Mouse (Mus musculus): ENCODE measurements around the gene Manba. TPM values are rescaled to one million over a fixed set of nuclear protein-coding genes. Genes with fewer than 3 reads are reported as not detected.
"Not testable (repeated sequence)": the region's sequence is repeated elsewhere in the genome, so short reads cannot be mapped to it uniquely, and the experiment has no call there.

The Manba gene
- total RNA-seq, 2 experiments from 2014 or later: 1.4 to 17.6 TPM

GRCm38 (mm10) chr3:135484650-135485049, 761 bp upstream of the Manba start:
- not testable (repeated sequence) for ATAC-seq (replicated peaks; ENCODE audit: low FRiP score, poor library complexity, severe bottlenecking)

- ATAC-seq (replicated peaks; ENCODE audit: low FRiP score, poor library complexity, severe bottlenecking): 0 out of 2 replicates have a peak, but pooled peaks have one; percentile 3
Observed at GRCm38 (mm10) chr3:135485900-135486241, 460 bp downstream of the Manba start.

DNA sequence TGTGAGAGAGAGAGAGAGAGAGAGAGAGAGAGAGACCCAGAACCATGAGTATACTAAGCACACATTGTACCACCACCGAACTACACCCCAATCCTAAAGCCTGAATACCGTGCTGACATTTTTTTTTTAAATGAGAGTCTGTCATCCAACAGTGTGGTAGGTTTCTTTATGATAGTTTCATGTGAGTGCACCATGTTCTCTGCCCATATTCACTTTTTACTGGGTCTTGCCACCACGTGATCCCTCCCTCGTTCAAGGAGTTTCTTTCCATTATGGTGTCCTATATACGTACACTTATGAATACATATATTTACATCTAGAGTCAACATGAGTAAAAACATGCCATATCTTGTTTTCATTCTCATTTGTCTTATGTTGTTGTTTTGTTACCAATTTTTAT, 940 bp downstream of the Manba start:
- ATAC-seq (replicated peaks; ENCODE audit: low FRiP score, poor library complexity, severe bottlenecking): no peak

GRCm38 (mm10) chr3:135487803-135488202, 2.4 kb downstream of the Manba start:
- no peak for ATAC-seq (replicated peaks; ENCODE audit: low FRiP score, poor library complexity, severe bottlenecking)

DNA sequence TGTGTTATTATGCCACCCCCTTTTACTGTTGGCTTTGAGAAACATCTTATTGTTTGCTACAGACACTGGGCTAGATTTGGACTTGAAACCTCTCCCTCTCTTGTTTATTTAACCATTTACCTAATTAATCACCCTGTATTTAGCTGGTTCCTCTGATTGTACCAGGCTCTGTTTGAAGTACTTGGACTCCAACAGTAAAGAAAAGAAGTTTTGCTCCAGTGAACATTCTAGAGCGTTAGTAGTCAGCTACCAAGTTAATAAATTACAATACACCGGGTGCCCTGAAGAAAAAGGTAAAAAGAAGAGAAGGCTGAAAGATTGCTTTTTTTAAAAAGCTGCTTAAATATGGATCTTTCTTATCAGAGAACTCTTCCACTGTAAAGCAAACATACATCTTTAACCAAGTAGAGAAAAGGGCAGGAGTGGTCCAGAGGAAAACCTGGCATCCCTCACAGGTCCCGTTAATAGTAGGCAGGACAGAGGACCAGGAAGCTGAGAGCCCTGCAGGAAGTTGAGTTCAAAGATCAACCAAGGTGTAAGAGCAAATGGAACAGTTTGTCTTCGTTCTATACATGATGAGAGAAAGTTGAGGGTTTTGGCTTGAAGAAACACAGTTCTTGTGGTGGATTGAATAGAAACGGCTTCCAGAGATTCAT, 4.6 kb downstream of the Manba start:
- ATAC-seq (replicated peaks; ENCODE audit: low FRiP score, poor library complexity, severe bottlenecking): no peak

- no peak for ATAC-seq (replicated peaks; ENCODE audit: low FRiP score, poor library complexity, severe bottlenecking)
Observed at GRCm38 (mm10) chr3:135491102-135491501, 5.7 kb downstream of the Manba start.

DNA sequence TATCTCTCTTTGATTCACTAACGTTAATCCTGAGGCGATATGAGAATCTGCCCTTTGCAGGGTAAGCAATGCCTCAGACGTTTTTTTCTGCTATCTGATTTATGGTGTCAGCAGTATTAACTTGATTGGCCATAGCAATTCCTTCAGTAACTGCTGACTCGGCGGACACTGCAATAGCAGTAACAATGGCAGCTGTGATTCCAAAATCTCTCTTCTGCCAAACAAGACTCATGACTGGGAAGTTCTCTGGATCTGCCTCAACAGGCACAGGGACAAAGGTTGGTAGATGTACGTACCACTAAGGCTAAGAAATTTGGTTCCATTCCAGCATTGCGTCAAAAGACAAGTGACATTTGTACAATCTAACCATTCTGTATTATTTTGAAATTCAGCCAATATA, 7.9 kb downstream of the Manba start:
- not testable (repeated sequence) for ATAC-seq (replicated peaks; ENCODE audit: low FRiP score, poor library complexity, severe bottlenecking)

DNA sequence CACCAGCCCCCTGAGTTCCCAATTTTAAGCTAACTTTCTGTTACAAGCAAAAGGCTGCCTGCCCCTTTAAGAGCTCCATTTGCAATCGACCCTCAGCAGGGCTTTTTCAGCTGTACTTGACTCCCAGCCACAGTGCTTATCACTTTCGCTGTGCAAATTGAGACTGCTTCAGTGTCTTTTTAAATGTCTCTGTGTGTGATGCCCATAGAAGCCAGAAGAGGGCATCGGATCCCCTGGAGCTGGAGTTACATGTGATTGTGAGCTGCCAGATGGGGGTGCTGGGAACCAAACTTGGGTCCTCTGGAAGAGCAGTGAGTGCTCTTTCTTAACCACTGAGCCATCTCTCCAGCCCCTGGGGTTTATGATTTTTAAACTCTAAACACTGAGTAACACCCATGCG, 12.5 kb downstream of the Manba start:
- not testable (repeated sequence) for ATAC-seq (replicated peaks; ENCODE audit: low FRiP score, poor library complexity, severe bottlenecking)

DNA sequence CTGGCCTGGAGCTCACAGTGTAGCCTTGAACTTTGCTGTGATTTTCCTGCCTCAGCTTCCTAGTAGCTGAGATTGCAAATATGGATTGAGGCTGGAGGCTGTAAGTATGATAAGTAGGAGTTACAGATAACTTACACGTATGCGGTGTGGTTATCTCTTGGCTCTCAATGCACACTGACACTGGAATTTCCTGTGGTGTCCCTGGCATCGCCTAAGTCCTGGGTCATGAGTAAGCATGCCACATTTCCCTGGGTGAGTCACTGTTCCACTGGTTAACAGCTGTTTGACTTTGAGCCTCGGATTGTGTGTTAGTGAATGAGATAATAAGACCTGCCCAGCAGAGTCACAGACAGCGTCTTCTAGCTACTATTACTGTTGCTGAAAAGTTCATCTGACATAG, 13.5 kb downstream of the Manba start:
- no peak for ATAC-seq (replicated peaks; ENCODE audit: low FRiP score, poor library complexity, severe bottlenecking)

- no peak for ATAC-seq (replicated peaks; ENCODE audit: low FRiP score, poor library complexity, severe bottlenecking)
Observed at GRCm38 (mm10) chr3:135503160-135503559, 17.7 kb downstream of the Manba start.

DNA sequence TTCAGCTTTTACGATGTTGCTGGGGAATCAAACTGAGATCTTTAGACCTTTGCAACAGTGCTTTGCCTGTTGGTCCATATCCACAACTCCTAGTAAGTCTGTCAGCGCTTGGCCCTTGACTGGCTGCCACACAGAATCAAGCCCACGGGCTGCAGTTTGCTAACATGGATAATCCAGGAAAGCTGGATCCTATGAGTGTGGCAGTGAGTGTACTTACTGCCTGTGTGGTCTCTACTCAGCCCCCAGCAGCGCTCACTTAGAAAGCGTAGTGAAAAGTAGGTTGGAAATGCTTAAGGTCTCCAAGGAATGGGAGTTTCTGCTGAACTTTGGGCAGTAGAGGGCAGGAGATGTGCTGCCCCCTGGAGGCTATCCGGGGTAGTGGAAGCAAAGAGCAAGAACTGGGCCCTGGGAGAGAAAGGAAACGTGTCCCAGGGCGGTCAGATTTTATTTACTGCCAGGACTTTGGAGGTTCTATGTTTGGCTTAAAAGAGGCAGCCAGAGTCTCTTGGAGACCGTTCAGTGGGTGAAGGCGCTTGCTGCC, 20.0 kb downstream of the Manba start:
- ATAC-seq (replicated peaks; ENCODE audit: low FRiP score, poor library complexity, severe bottlenecking): peak; percentile 81

DNA sequence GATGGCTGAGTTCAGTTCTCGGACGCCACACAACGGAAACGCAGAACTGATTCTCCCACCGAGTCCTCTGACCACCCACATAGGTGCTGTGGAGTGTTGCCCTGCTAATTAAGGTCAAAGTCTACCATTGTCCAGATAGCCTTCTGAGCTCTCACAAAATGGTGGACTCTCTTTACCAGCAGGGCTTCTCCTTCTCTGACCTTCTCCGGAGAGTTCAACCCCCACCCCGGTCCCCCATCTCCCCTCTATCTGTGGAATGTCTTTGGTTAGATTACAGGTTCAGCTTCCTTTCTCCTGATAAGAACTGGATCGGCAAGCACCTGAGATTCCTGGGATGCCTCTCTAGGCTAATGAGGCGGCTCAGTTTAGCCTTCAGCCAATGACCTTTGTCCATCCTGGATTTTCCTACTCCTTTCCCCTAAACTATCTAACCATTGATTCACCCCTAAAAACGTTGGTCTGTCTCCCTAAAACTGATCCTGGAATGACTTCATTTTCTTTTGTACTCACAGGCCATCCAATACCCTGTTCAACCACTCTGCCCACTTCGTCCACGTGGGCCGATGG, 20.6 kb downstream of the Manba start:
- ATAC-seq (replicated peaks; ENCODE audit: low FRiP score, poor library complexity, severe bottlenecking): no peak

DNA sequence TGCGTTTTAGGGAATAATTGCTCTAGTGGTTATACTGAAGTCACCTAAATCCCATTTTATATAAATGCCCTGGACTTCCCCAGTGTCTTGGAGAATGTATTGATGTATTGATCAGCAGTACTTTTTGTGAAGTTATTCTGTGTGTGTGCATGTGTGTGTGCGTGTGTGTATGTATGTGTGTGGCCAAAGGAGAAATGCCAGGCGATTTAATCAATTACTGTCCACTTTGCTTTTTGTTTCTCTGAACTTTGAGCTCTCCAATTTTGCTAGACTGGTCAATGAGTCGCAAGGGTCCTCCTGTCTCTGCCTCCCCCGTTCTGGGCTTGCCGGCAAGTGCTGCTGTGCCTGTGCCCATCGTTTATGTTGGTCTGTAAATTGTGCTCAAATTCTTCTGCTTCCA, 22.1 kb downstream of the Manba start:
- no peak for ATAC-seq (replicated peaks; ENCODE audit: low FRiP score, poor library complexity, severe bottlenecking)

DNA sequence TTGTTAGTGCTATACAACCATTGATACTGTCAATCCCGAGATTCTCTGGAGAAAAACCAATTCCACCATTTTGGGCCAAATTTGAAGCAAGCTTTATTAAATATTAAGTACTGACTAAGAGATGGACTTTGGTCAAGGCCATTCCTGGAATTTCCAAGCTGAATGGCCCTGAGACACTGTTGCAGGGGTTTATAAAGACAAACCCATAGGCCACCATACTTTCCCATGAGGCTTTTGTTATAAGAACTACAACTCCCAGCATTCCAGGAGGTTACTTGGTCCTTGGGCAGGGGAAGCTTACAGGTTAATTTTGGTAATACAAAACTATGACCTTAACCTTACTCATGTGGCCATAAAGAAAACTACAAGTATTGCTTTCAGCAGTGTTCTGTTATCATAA, 22.8 kb downstream of the Manba start:
- no peak for ATAC-seq (replicated peaks; ENCODE audit: low FRiP score, poor library complexity, severe bottlenecking)

GRCm38 (mm10) chr3:135510372-135510771, 25.0 kb downstream of the Manba start:
- ATAC-seq (replicated peaks; ENCODE audit: low FRiP score, poor library complexity, severe bottlenecking): no peak

GRCm38 (mm10) chr3:135511683-135512082, 26.3 kb downstream of the Manba start:
- ATAC-seq (replicated peaks; ENCODE audit: low FRiP score, poor library complexity, severe bottlenecking): no peak

DNA sequence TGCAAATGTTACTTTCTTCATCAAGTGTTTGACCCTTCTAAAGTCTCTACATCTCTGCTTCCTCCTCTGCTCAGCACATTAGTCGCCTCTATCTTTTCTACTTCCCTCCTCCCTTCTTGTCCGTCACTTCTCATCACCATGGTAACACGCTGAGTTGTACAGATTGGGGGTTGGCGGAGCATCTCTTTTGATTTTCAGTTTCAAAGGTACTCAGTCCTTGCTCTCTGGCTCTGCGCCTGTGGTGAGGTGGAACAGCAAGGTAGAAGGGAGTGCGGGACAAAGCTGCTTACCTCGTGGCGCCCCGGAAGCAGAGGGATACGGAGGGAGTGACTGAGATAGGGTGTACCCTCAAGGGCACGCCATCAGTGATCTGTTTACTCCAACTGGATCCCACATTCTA, 27.9 kb downstream of the Manba start:
- ATAC-seq (replicated peaks; ENCODE audit: low FRiP score, poor library complexity, severe bottlenecking): no peak

DNA sequence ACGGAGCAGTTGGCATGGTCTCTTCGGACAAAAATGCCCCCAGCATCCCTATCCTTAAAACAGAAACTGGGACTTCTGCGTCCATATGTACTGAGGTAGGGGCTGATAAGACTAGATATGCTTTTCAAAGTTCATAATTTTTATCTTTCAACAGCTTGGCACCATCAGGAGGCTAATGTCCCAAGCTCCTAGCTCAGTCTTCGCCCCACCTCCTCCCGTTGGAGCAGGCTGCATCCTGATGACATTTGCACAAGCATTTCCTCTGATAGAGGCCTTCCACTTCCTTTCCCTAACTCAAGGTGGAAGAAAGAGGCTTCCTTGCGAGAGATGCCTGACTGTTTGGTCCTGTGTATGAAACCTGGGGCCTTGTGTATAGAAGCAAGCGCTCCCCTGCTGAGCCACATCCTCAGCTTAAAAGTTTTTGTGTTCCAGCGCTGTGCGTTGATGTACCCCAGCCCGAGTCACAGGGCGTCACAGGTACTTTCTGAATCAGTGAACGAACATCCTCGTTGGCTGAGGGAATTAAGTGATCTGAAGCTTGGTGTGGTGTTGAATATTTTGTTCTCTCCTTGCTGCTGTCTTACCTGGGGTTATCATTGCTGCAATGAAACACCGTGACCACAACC, 28.5 kb downstream of the Manba start:
- no peak for ATAC-seq (replicated peaks; ENCODE audit: low FRiP score, poor library complexity, severe bottlenecking)

GRCm38 (mm10) chr3:135515246-135515645, 29.8 kb downstream of the Manba start:
- no peak for ATAC-seq (replicated peaks; ENCODE audit: low FRiP score, poor library complexity, severe bottlenecking)

DNA sequence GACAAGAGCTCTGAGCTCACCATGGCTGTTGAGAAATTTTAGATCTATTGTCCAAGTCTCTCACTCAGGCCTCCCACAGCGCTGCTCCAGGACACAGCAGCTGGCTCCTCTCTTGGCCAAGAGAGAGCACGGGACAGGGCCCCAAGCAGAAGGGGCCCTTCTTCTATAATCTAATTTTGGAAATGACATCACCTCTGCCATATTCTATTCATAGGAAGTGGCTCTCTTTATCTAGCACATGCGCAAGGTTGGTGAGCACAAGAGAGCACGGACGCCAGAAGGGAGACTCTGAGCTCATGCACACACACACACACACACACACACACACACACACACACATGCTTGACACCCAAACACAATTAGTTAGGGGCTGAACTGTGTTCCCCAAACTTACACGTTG, 31.5 kb downstream of the Manba start:
- ATAC-seq (replicated peaks; ENCODE audit: low FRiP score, poor library complexity, severe bottlenecking): no peak

DNA sequence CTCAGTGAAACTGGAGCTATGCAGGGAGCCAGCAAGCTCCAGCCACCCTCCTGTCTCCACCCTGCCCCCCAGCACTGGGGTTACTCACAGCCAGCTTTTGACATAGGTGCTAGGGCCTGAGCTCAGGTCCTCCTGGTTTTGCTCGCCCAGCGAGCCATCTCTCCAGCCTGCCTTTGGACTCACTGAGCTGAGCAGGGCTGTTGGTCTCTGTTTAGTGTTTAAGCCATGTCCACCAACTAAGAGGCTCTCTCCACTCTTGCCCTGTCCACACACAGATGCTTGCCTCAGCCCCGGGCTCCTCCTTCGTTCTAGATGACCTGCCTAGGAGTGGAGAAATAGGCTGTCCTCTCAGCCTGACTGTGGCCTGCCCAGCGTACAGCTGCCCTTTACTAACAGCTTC, 33.5 kb downstream of the Manba start:
- no peak for ATAC-seq (replicated peaks; ENCODE audit: low FRiP score, poor library complexity, severe bottlenecking)

Measured in erythroid progenitor cell, adult 5-6 weeks (primary cell).